In genomic region chr14:34768373-34768772, GRCm38 (mm10) we compare ENCODE assay signal across 9 mouse cellular contexts. TPM values are rescaled to one million over a fixed set of nuclear protein-coding genes. Genes with fewer than 3 reads are reported as not detected.
A peak's percentile ranks its signal among the peaks of the same experiment; 100 is the strongest.
DNase-seq lines count a peak whose midpoint lies in the region; ATAC-seq lines count a peak whose summit lies in the region.
"Had no signal": no experiment of that assay in that cellular context is flagged by ENCODE, and none has a peak within 500 bp of the region (broad histone marks: within the 10 kb centered on the region; RNA-seq: fewer than 3 reads in every experiment).

No protein-coding gene starts in this region.

- no peak overlapping the region for H3K27ac ChIP-seq in hindbrain, embryonic 14.5 days

- peak overlapping the region; percentile 69 for H3K4me2 ChIP-seq in hindbrain, embryonic 14.5 days (replicated peaks)

- 0 out of 2 replicates have a peak, but pooled peaks cover 7% of the 10 kb centered on the region for H3K4me1 ChIP-seq in hindbrain, embryonic 14.5 days (replicated peaks; ENCODE audit: control insufficient read depth, insufficient read depth, low read length)

- peak overlapping the region; percentile 36 for H3K4me3 ChIP-seq in hindbrain, embryonic 14.5 days (replicated peaks; ENCODE audit: low read length)

- peak; percentile 58; the same call in 1 of the 2 replicates for ATAC-seq in hindbrain, embryonic 14.5 days (ENCODE audit: low FRiP score)

- H3K9me3 ChIP-seq in hindbrain, embryonic 14.5 days (ENCODE audit: control insufficient read depth, low read length): no peaks in the 10 kb centered on the region

- WGBS in hindbrain, embryonic 14.5 days: under 1% methylated on average over 10 of the region's 10 CpGs

- no peaks in the 10 kb centered on the region for H3K27me3 ChIP-seq in hindbrain, embryonic 14.5 days (ENCODE audit: control insufficient read depth, insufficient read depth, low read length)

- H3K9ac ChIP-seq in hindbrain, embryonic 14.5 days: no peak overlapping the region; the same call in 1 of the 2 replicates

- no peaks in the 10 kb centered on the region for H3K36me3 ChIP-seq in hindbrain, embryonic 14.5 days (replicated peaks; ENCODE audit: control insufficient read depth, insufficient read depth)

- DNase-seq in R1 (ENCODE audit: low read depth, low spot score): peak; percentile 94
- peak; percentile 50 to 73 for DNase-seq in cerebellum, postnatal 25 days
- DNase-seq in frontal cortex, postnatal 25 days (ENCODE audit: low spot score in 2 of 2): peak; percentile 58
- peak; percentile 64 for DNase-seq in hindbrain, embryonic 14.5 days (ENCODE audit: low spot score)
- peak; percentile 24 for DNase-seq in left cerebral cortex, adult 11 months (ENCODE audit: low spot score)
- DNase-seq in lung, postnatal 36 days: peak; percentile 90
- DNase-seq in retina, postnatal 1 day: peak; percentile 82
- DNase-seq in urinary bladder, adult 2 months (ENCODE audit: low spot score): peak; percentile 50

RNA-seq across cellular contexts. Expression of gene Grid1, which starts 51.5 kb away (rescaled TPM):
- 7.0 and 7.7 TPM in 2 replicates for polyA plus RNA-seq in hindbrain, embryonic 14.5 days (2014; fragmentation: Nextera tagmentation; extraction: Ambion mirVana)
- 0.07 and 0.16 TPM in 2 replicates for polyA plus RNA-seq in urinary bladder, adult 2 months (2012; rRNA removed)
- polyA plus RNA-seq: small intestine, adult 2 months had no signal

Comparison
In these comparisons a context has a peak if more than half of its experiments do, and no peak if none do; other contexts are left out.
1. DNase-seq: peak in every context shown above with its lines; median percentile 94 in R1; 90 in lung, postnatal 36 days; 82 in retina, postnatal 1 day; 64 in hindbrain, embryonic 14.5 days; 62 in cerebellum, postnatal 25 days; 58 in frontal cortex, postnatal 25 days; 50 in urinary bladder, adult 2 months; 24 in left cerebral cortex, adult 11 months.